Mouse (Mus musculus) embryonic fibroblast, embryonic 13.5 days (primary cell): ENCODE results near the gene Cacnb3. TPM values are rescaled to one million over a fixed set of nuclear protein-coding genes. Genes with fewer than 3 reads are reported as not detected.

ENCODE experiments used
- H3K27ac ChIP-seq: 2 replicates; pipeline ENCODE4 v1.5.1; 2012; ENCODE audit warnings: low read length, control low read depth, inconsistent platforms; ENCODE audit not compliant: insufficient read depth
- H3K4me1 ChIP-seq: 2 replicates; pipeline ENCODE4 v1.6.1; 2011; ENCODE audit warnings: low read length; ENCODE audit not compliant: control insufficient read depth, insufficient read depth
- H3K4me3 ChIP-seq: 2 replicates; pipeline ENCODE4 v1.5.1; 2011; ENCODE audit warnings: mild to moderate bottlenecking, control low read depth, low read length; ENCODE audit not compliant: insufficient read depth
- CTCF ChIP-seq: IDR thresholded peaks from 2 replicates; pipeline ENCODE4 v1.5.1; 2011; ENCODE audit warnings: mild to moderate bottlenecking, control low read depth, low read length, moderate library complexity, borderline replicate concordance; ENCODE audit not compliant: insufficient read depth
- POLR2A ChIP-seq: IDR thresholded peaks from 2 replicates; pipeline ENCODE4 v1.6.1; 2011; ENCODE audit warnings: low read depth, mild to moderate bottlenecking, control low read depth, low read length, moderate library complexity
- polyA plus RNA-seq: library from polyadenylated mRNA; stranded (reverse); fragments of >200 nt; gene quantifications from 2 replicates; pipeline ENCODE4 v1.2.4, GENCODE M21; 2011; ENCODE audit warnings: low read depth; ENCODE audit not compliant: missing spikeins, insufficient read length

Gene Cacnb3
- polyA plus RNA-seq, 1 experiment = 40.5 TPM

GRCm38 (mm10) chr15:98647308-98647707 lies 16.7 kb downstream of the Cacnb3 start:
- Histone ChIP-seq H3K4me3 (no peak overlapping the region), H3K4me1 (no peaks in the 10 kb centered on the region), H3K27ac (no peak overlapping the region)
- TF ChIP-seq POLR2A (no peak), CTCF (no peak)

- no peak for TF ChIP-seq POLR2A
- no peak for TF ChIP-seq CTCF
- no peaks in the 10 kb centered on the region for H3K4me1 ChIP-seq
- no peak overlapping the region for H3K27ac ChIP-seq
- no peak overlapping the region for H3K4me3 ChIP-seq
These were observed 17.4 kb downstream of the Cacnb3 start for GRCm38 (mm10) chr15:98648071-98648470.

GRCm38 (mm10) chr15:98651431-98651830 lies 20.8 kb downstream of the Cacnb3 start:
- no peak for TF ChIP-seq CTCF
- TF ChIP-seq POLR2A = no peak
- no peaks in the 10 kb centered on the region for H3K4me1 ChIP-seq
- H3K27ac ChIP-seq = no peak overlapping the region
- no peak overlapping the region for H3K4me3 ChIP-seq

GRCm38 (mm10) chr15:98652174-98652573 lies 21.5 kb downstream of the Cacnb3 start:
- TF ChIP-seq POLR2A = no peak
- no peak for TF ChIP-seq CTCF
- H3K4me1 ChIP-seq = no peaks in the 10 kb centered on the region
- H3K27ac ChIP-seq = no peak overlapping the region
- H3K4me3 ChIP-seq = no peak overlapping the region

GRCm38 (mm10) chr15:98656982-98657751 lies 26.5 kb downstream of the Cacnb3 start:
- TF ChIP-seq POLR2A (no peak), CTCF (peak; percentile 49; the same call in 1 of the 2 replicates)

GRCm38 (mm10) chr15:98662198-98662566 lies 31.5 kb downstream of the Cacnb3 start:
- Histone ChIP-seq H3K4me3 (peak overlapping the region; percentile 77), H3K27ac (peak overlapping the region; percentile 82), H3K4me1 (no peaks in the 10 kb centered on the region; the same call in 1 of the 2 replicates)
- TF ChIP-seq CTCF = no peak
- no peak; the same call in 1 of the 2 replicates for TF ChIP-seq POLR2A

More at GRCm38 (mm10) chr15:98656982-98657751, 26.5 kb downstream of the Cacnb3 start:
- Histone ChIP-seq H3K4me3 (no peak overlapping the region), H3K4me1 (no peaks in the 10 kb centered on the region), H3K27ac (no peak overlapping the region)

GRCm38 (mm10) chr15:98662567-98663545 lies 32.2 kb downstream of the Cacnb3 start, which contains the start of gene Ddx23:
TSS of gene Ddx23 (minus strand) at chr15:98662894.
- Histone ChIP-seq H3K4me1 (no peaks in the 10 kb centered on the region; the same call in 1 of the 2 replicates), H3K4me3 (peak within 1 kb of the TSS; percentile 77), H3K27ac (peak within 1 kb of the TSS; percentile 82)
- peak; percentile 94 for TF ChIP-seq POLR2A
- no peak for TF ChIP-seq CTCF

- Histone ChIP-seq H3K27ac (no peak overlapping the region), H3K4me3 (no peak overlapping the region), H3K4me1 (no peaks in the 10 kb centered on the region; the same call in 1 of the 2 replicates)
- no peak for TF ChIP-seq POLR2A
These were observed 33.6 kb downstream of the Cacnb3 start for GRCm38 (mm10) chr15:98664042-98664907.

- Histone ChIP-seq H3K4me1 (0 out of 2 replicates have a peak, but pooled peaks cover 3% of the 10 kb centered on the region), H3K4me3 (no peak overlapping the region), H3K27ac (no peak overlapping the region)
- TF ChIP-seq POLR2A = no peak
- TF ChIP-seq CTCF = no peak
These were observed 42.0 kb downstream of the Cacnb3 start for GRCm38 (mm10) chr15:98672592-98672991.
